Mouse (Mus musculus): ENCODE measurements around the gene Olfr1337. TPM values are rescaled to one million over a fixed set of nuclear protein-coding genes. Genes with fewer than 3 reads are reported as not detected.

Olfr1337 gene
- polyA plus RNA-seq, 1 experiment from 2014 or later = not detected

- Histone ChIP-seq H3K4me2 (replicated peaks; ENCODE audit: low read depth, low read length) (no peak overlapping the region), H3K9ac (replicated peaks; ENCODE audit: low read depth) (no peak overlapping the region), H3K4me1 (ENCODE audit: insufficient read depth, low read depth, low read length) (no peaks in the 10 kb centered on the region), H3K27ac (ENCODE audit: low read length) (no peak overlapping the region), H3K9me3 (ENCODE audit: low read length) (no peaks in the 10 kb centered on the region), H3K4me3 (ENCODE audit: low read depth, low read length) (no peak overlapping the region), H3K27me3 (replicated peaks; ENCODE audit: insufficient read depth, low read length) (no peaks in the 10 kb centered on the region), H3K36me3 (ENCODE audit: insufficient read depth, low read length) (no peaks in the 10 kb centered on the region)
- TF ChIP-seq EP300 (IDR thresholded peaks at IDR 0.05) = no peak
- no peak for TF ChIP-seq CTCF (IDR thresholded peaks at IDR 0.05)
- no peak for DNase-seq (ENCODE audit: low spot score)
- no peak for ATAC-seq
- WGBS = 7% methylated on average over 11 of the region's 11 CpGs
Measured at GRCm38 (mm10) chr4:118740988-118741698, 41.2 kb downstream of the Olfr1337 start.

- Histone ChIP-seq H3K4me2 (replicated peaks; ENCODE audit: low read depth, low read length) (no peak overlapping the region), H3K27me3 (replicated peaks; ENCODE audit: insufficient read depth, low read length) (no peaks in the 10 kb centered on the region), H3K36me3 (ENCODE audit: insufficient read depth, low read length) (no peaks in the 10 kb centered on the region), H3K4me3 (ENCODE audit: low read depth, low read length) (no peak overlapping the region), H3K27ac (ENCODE audit: low read length) (no peak overlapping the region), H3K9me3 (ENCODE audit: low read length) (no peaks in the 10 kb centered on the region), H3K9ac (replicated peaks; ENCODE audit: low read depth) (no peak overlapping the region), H3K4me1 (ENCODE audit: insufficient read depth, low read depth, low read length) (no peaks in the 10 kb centered on the region)
- TF ChIP-seq CTCF (IDR thresholded peaks at IDR 0.05) = no peak
- no peak for TF ChIP-seq EP300 (IDR thresholded peaks at IDR 0.05)
- 58% methylated on average over 3 of the region's 3 CpGs for WGBS
- ATAC-seq (no peak), DNase-seq (ENCODE audit: low spot score) (no peak)
Measured at GRCm38 (mm10) chr4:118739574-118739973, 42.8 kb downstream of the Olfr1337 start.

GRCm38 (mm10) chr4:118731875-118732274 lies 50.5 kb downstream of the Olfr1337 start, which contains the start of gene Olfr1339:
Gene Olfr1339, plus strand, starts transcription at chr4:118732175.
- no peaks in the 10 kb centered on the region for H3K4me1 ChIP-seq (ENCODE audit: insufficient read depth, low read depth, low read length)
- no peak for ATAC-seq
- no peak within 1 kb of the TSS for H3K4me3 ChIP-seq (ENCODE audit: low read depth, low read length)
- no peaks in the 10 kb centered on the region for H3K36me3 ChIP-seq (ENCODE audit: insufficient read depth, low read length)
- 100% methylated on average over 1 of the region's 1 CpGs for WGBS
- H3K27me3 ChIP-seq (replicated peaks; ENCODE audit: insufficient read depth, low read length) = no peaks in the 10 kb centered on the region
- no peak within 1 kb of the TSS for H3K9ac ChIP-seq (replicated peaks; ENCODE audit: low read depth)
- H3K4me2 ChIP-seq (replicated peaks; ENCODE audit: low read depth, low read length) = no peak within 1 kb of the TSS
- H3K9me3 ChIP-seq (ENCODE audit: low read length) = no peaks in the 10 kb centered on the region
- no peak within 1 kb of the TSS for H3K27ac ChIP-seq (ENCODE audit: low read length)
- no peak for DNase-seq (ENCODE audit: low spot score)
- no peak for TF ChIP-seq EP300 (IDR thresholded peaks at IDR 0.05)
- TF ChIP-seq CTCF (IDR thresholded peaks at IDR 0.05) = no peak

Other genes starting within 250 kb of the Olfr1337 start
- 16.7 and 17.4 TPM in 2 replicates for gene Tmem125, start 238.5 kb downstream of the Olfr1337 start, polyA plus RNA-seq (2015; fragmentation: Nextera tagmentation; extraction: Ambion mirVana)
- gene Cfap57, start 161.8 kb downstream of the Olfr1337 start, polyA plus RNA-seq (2015; fragmentation: Nextera tagmentation; extraction: Ambion mirVana) = 1.7 and 2.1 TPM in 2 replicates
- 85.5 and 87.8 TPM in 2 replicates for gene Ebna1bp2, start 161.8 kb downstream of the Olfr1337 start, polyA plus RNA-seq (2015; fragmentation: Nextera tagmentation; extraction: Ambion mirVana)
- gene Olfr62, start 123.6 kb downstream of the Olfr1337 start, polyA plus RNA-seq (2015; fragmentation: Nextera tagmentation; extraction: Ambion mirVana) = not detected in 2 replicates
- gene Olfr1342, start 89.8 kb downstream of the Olfr1337 start, polyA plus RNA-seq (2015; fragmentation: Nextera tagmentation; extraction: Ambion mirVana) = 0.91 and 1.5 TPM in 2 replicates
- not detected in 2 replicates for gene Olfr1341, start 79.1 kb downstream of the Olfr1337 start, polyA plus RNA-seq (2015; fragmentation: Nextera tagmentation; extraction: Ambion mirVana)
- gene Olfr1340, start 62.4 kb downstream of the Olfr1337 start, polyA plus RNA-seq (2015; fragmentation: Nextera tagmentation; extraction: Ambion mirVana) = not detected in 2 replicates
- not detected in 2 replicates for gene Olfr1339, start 50.4 kb downstream of the Olfr1337 start, polyA plus RNA-seq (2015; fragmentation: Nextera tagmentation; extraction: Ambion mirVana)
- gene Olfr1338, start 23.8 kb downstream of the Olfr1337 start, polyA plus RNA-seq (2015; fragmentation: Nextera tagmentation; extraction: Ambion mirVana) = not detected in 2 replicates
- gene Olfr1335, start 27.4 kb upstream of the Olfr1337 start, polyA plus RNA-seq (2015; fragmentation: Nextera tagmentation; extraction: Ambion mirVana) = not detected in 2 replicates
- not detected in 2 replicates for gene Olfr1333, start 53.7 kb upstream of the Olfr1337 start, polyA plus RNA-seq (2015; fragmentation: Nextera tagmentation; extraction: Ambion mirVana)
- not detected in 2 replicates for gene Olfr1331, start 82.1 kb upstream of the Olfr1337 start, polyA plus RNA-seq (2015; fragmentation: Nextera tagmentation; extraction: Ambion mirVana)
- gene Olfr1330, start 106.0 kb upstream of the Olfr1337 start, polyA plus RNA-seq (2015; fragmentation: Nextera tagmentation; extraction: Ambion mirVana) = 0.05 TPM in 1 of 2 replicates, not detected in the other
- gene Olfr1329, start 134.9 kb upstream of the Olfr1337 start, polyA plus RNA-seq (2015; fragmentation: Nextera tagmentation; extraction: Ambion mirVana) = not detected in 2 replicates
- gene Olfr1328, start 156.0 kb upstream of the Olfr1337 start, polyA plus RNA-seq (2015; fragmentation: Nextera tagmentation; extraction: Ambion mirVana) = not detected in 2 replicates
- 0.99 TPM in 1 of 2 replicates, not detected in the other for gene Lao1, start 179.0 kb upstream of the Olfr1337 start, polyA plus RNA-seq (2015; fragmentation: Nextera tagmentation; extraction: Ambion mirVana)